Mouse (Mus musculus) ES-Bruce4 (cell line): ENCODE data around the gene Mgat5.

ENCODE experiments used
- EP300 ChIP-seq: IDR thresholded peaks from 2 replicates; pipeline ENCODE4 v1.6.1; 2011; ENCODE audit warnings: low read depth, low read length; ENCODE audit not compliant: insufficient read depth
- POLR2A ChIP-seq: IDR thresholded peaks from one replicate; pipeline ENCODE4 v1.8.1; 2011; ENCODE audit warnings: low read length; ENCODE audit not compliant: insufficient read depth

GRCm38 (mm10) chr1:127470175-127470574 lies 265.4 kb downstream of the Mgat5 start:
- TF ChIP-seq EP300 (no peak), POLR2A (no peak)
